Mouse (Mus musculus): ENCODE measurements at regions not wholly inside any gene's neighbourhood (a gene's known extent, or its start where the extent isn't known, plus 50 kb on each side); places are given as distances from the start of the nearest gene placed in this dataset.

DNA sequence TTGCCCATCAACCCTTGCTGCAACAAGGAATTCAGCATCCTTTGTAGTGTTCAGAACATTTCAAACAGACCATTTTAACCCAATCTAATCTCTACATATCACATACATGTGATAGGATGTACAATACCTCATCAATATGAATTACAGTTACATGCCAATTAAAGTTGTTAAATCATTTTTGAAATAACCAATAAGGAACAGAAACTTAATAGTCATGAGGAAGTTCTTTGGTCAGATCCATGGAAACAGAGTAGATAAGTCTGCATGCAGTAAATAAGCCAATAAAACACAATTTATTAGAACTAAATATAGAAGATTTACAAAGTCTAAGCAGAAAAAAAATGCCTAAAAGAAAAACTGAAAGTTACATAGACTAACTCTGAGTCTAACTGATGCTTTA is 136.9 kb upstream of the Rap2b start:
- DNase-seq (ENCODE audit: low spot score), result no peak
- no peaks in the 10 kb centered on the region for H3K9me3 ChIP-seq (replicated peaks; ENCODE audit: control insufficient read depth, low read length)
- no peak overlapping the region for H3K4me2 ChIP-seq (ENCODE audit: low read depth, low read length)
- no peak overlapping the region for H3K9ac ChIP-seq (replicated peaks; ENCODE audit: low read depth, low read length)
- H3K27me3 ChIP-seq (ENCODE audit: control insufficient read depth, insufficient read depth, low read length), result no peaks in the 10 kb centered on the region
- ATAC-seq (ENCODE audit: insufficient read depth, low read depth), result no peak
- H3K27ac ChIP-seq (ENCODE audit: low read depth), result no peak overlapping the region
- TF ChIP-seq EP300 (IDR thresholded peaks at IDR 0.05; ENCODE audit: low read depth), result no peak
- TF ChIP-seq CTCF (IDR thresholded peaks at IDR 0.05; ENCODE audit: low read depth), result no peak
- H3K36me3 ChIP-seq (replicated peaks; ENCODE audit: control insufficient read depth, insufficient read depth, low read length), result no peaks in the 10 kb centered on the region
- no peaks in the 10 kb centered on the region for H3K4me1 ChIP-seq (ENCODE audit: control insufficient read depth, insufficient read depth)
- H3K4me3 ChIP-seq (ENCODE audit: low read depth, low read length), result no peak overlapping the region

- TF ChIP-seq CTCF (IDR thresholded peaks at IDR 0.05; ENCODE audit: low read depth), result no peak
- no peak for TF ChIP-seq EP300 (IDR thresholded peaks at IDR 0.05; ENCODE audit: low read depth)
- no peak for ATAC-seq (ENCODE audit: insufficient read depth, low read depth)
- Histone ChIP-seq H3K9ac (replicated peaks; ENCODE audit: low read depth, low read length) (no peak overlapping the region), H3K4me3 (ENCODE audit: low read depth, low read length) (no peak overlapping the region), H3K4me1 (ENCODE audit: control insufficient read depth, insufficient read depth) (no peaks in the 10 kb centered on the region), H3K9me3 (replicated peaks; ENCODE audit: control insufficient read depth, low read length) (no peaks in the 10 kb centered on the region), H3K27ac (ENCODE audit: low read depth) (no peak overlapping the region), H3K36me3 (replicated peaks; ENCODE audit: control insufficient read depth, insufficient read depth, low read length) (no peaks in the 10 kb centered on the region), H3K27me3 (ENCODE audit: control insufficient read depth, insufficient read depth, low read length) (no peaks in the 10 kb centered on the region), H3K4me2 (ENCODE audit: low read depth, low read length) (no peak overlapping the region)
- DNase-seq (ENCODE audit: low spot score), result no peak
Observed at GRCm38 (mm10) chr3:61225054-61225453, 136.4 kb upstream of the Rap2b start.

DNA sequence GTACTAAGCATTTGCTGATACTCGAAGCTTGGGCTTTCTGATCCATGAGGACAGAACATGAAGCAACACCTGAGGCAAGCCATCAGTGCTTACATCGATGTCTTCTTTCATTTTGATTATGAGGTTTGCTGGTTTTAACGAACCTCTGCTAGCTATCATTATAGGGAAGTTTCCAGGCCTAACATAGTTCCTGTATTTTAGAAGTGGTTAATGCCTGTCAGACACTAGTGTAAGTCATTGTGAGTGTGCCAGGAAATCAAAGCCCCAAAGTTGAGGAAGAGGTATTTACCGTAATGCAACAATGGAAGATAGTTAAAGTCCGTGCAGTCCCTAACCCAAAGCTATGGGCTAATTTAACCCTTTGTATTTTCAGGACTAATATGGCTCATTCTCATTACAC is 120.1 kb upstream of the Rap2b start:
- H3K36me3 ChIP-seq (replicated peaks; ENCODE audit: control insufficient read depth, insufficient read depth, low read length), result no peaks in the 10 kb centered on the region
- ATAC-seq (ENCODE audit: insufficient read depth, low read depth), result no peak
- no peak for TF ChIP-seq EP300 (IDR thresholded peaks at IDR 0.05; ENCODE audit: low read depth)
- no peak for TF ChIP-seq CTCF (IDR thresholded peaks at IDR 0.05; ENCODE audit: low read depth)
- no peaks in the 10 kb centered on the region for H3K9me3 ChIP-seq (replicated peaks; ENCODE audit: control insufficient read depth, low read length)
- H3K4me1 ChIP-seq (ENCODE audit: control insufficient read depth, insufficient read depth), result no peaks in the 10 kb centered on the region
- H3K4me2 ChIP-seq (ENCODE audit: low read depth, low read length), result no peak overlapping the region
- H3K9ac ChIP-seq (replicated peaks; ENCODE audit: low read depth, low read length), result no peak overlapping the region
- H3K4me3 ChIP-seq (ENCODE audit: low read depth, low read length), result no peak overlapping the region
- H3K27ac ChIP-seq (ENCODE audit: low read depth), result no peak overlapping the region
- WGBS, result 63% methylated on average over 5 of the region's 5 CpGs
- no peak for DNase-seq (ENCODE audit: low spot score)
- H3K27me3 ChIP-seq (ENCODE audit: control insufficient read depth, insufficient read depth, low read length), result no peaks in the 10 kb centered on the region

DNA sequence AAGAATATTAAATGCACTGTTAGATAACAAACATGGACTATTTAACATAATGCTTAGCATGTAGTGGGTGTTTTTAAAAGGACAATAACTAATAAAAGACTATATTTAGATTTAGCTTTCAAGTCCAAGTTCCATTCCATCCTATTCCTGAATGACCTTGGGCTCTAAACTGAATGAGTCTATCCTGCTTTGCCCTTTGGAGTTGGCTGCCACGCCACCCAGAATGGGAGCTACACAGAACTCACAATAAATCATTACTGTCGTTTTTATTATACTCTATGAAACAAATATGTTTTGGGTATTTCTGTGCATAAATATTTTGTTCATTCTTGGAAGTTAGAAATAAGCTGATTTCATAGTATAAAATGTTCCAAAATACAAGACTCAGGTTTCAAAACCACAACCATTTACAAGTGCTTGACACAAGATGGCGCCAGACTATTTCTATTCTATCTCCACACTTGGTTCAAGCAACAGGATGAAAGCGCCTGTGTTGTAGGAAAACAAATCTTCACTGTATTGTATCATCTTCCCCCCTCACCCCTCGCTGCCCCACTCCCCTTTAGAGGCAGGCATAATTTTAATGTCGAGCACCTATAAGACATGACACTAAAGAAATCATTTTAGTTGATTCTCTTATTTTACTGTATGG is 117.4 kb upstream of the Rap2b start:
- H3K4me2 ChIP-seq (ENCODE audit: low read depth, low read length), result no peak overlapping the region
- H3K4me3 ChIP-seq (ENCODE audit: low read depth, low read length), result no peak overlapping the region
- no peak for ATAC-seq (ENCODE audit: insufficient read depth, low read depth)
- peak; percentile 36 for DNase-seq (ENCODE audit: low spot score)
- H3K9me3 ChIP-seq (replicated peaks; ENCODE audit: control insufficient read depth, low read length), result no peaks in the 10 kb centered on the region
- no peaks in the 10 kb centered on the region for H3K4me1 ChIP-seq (ENCODE audit: control insufficient read depth, insufficient read depth)
- H3K27me3 ChIP-seq (ENCODE audit: control insufficient read depth, insufficient read depth, low read length), result no peaks in the 10 kb centered on the region
- TF ChIP-seq EP300 (IDR thresholded peaks at IDR 0.05; ENCODE audit: low read depth) (no peak), CTCF (IDR thresholded peaks at IDR 0.05; ENCODE audit: low read depth) (peak; percentile 66)
- H3K9ac ChIP-seq (replicated peaks; ENCODE audit: low read depth, low read length), result no peak overlapping the region
- H3K36me3 ChIP-seq (replicated peaks; ENCODE audit: control insufficient read depth, insufficient read depth, low read length), result no peaks in the 10 kb centered on the region
- WGBS, result 21% methylated on average over 6 of the region's 6 CpGs
- H3K27ac ChIP-seq (ENCODE audit: low read depth), result no peak overlapping the region

DNA sequence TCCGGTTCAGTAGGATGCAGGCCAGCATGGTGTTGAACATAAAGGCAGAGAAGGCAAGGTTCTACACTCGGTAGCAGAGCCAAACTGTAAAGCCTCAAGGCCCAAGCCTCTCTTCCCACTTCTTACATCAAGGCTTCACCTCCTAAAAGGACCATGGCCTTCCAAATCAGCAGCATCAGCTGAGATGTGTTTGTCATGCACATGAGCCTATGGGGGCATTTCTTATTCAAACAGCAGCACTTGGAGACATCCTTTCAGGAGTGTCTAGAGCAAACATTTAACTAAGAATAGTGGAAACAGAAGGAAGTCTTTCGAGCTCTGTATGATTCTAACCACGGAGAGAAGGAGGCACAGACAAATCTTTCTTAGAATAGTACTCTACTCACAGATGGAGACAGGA is 115.0 kb upstream of the Rap2b start:
- no peak overlapping the region for H3K4me2 ChIP-seq (ENCODE audit: low read depth, low read length)

GRCm38 (mm10) chr3:61247344-61247743 is 114.1 kb upstream of the Rap2b start:
- 37% methylated on average over 1 of the region's 1 CpGs for WGBS
- Histone ChIP-seq H3K4me3 (ENCODE audit: low read depth, low read length) (no peak overlapping the region), H3K4me2 (ENCODE audit: low read depth, low read length) (no peak overlapping the region), H3K36me3 (replicated peaks; ENCODE audit: control insufficient read depth, insufficient read depth, low read length) (no peaks in the 10 kb centered on the region), H3K27me3 (ENCODE audit: control insufficient read depth, insufficient read depth, low read length) (no peaks in the 10 kb centered on the region), H3K9me3 (replicated peaks; ENCODE audit: control insufficient read depth, low read length) (no peaks in the 10 kb centered on the region), H3K4me1 (ENCODE audit: control insufficient read depth, insufficient read depth) (no peaks in the 10 kb centered on the region), H3K27ac (ENCODE audit: low read depth) (no peak overlapping the region), H3K9ac (replicated peaks; ENCODE audit: low read depth, low read length) (no peak overlapping the region)
- ATAC-seq (ENCODE audit: insufficient read depth, low read depth) (no peak), DNase-seq (ENCODE audit: low spot score) (no peak)
- TF ChIP-seq CTCF (IDR thresholded peaks at IDR 0.05; ENCODE audit: low read depth) (no peak), EP300 (IDR thresholded peaks at IDR 0.05; ENCODE audit: low read depth) (no peak)

More for the DNA sequence above, 115.0 kb upstream of the Rap2b start:
- 69% methylated on average over 4 of the region's 4 CpGs for WGBS
- TF ChIP-seq CTCF (IDR thresholded peaks at IDR 0.05; ENCODE audit: low read depth) (no peak), EP300 (IDR thresholded peaks at IDR 0.05; ENCODE audit: low read depth) (no peak)
- no peaks in the 10 kb centered on the region for H3K4me1 ChIP-seq (ENCODE audit: control insufficient read depth, insufficient read depth)
- no peaks in the 10 kb centered on the region for H3K9me3 ChIP-seq (replicated peaks; ENCODE audit: control insufficient read depth, low read length)
- DNase-seq (ENCODE audit: low spot score) (no peak), ATAC-seq (ENCODE audit: insufficient read depth, low read depth) (no peak)
- H3K27ac ChIP-seq (ENCODE audit: low read depth), result no peak overlapping the region
- H3K4me3 ChIP-seq (ENCODE audit: low read depth, low read length), result no peak overlapping the region
- H3K36me3 ChIP-seq (replicated peaks; ENCODE audit: control insufficient read depth, insufficient read depth, low read length), result no peaks in the 10 kb centered on the region
- H3K27me3 ChIP-seq (ENCODE audit: control insufficient read depth, insufficient read depth, low read length), result no peaks in the 10 kb centered on the region
- no peak overlapping the region for H3K9ac ChIP-seq (replicated peaks; ENCODE audit: low read depth, low read length)

Data from heart, postnatal 0 days (tissue).